Mouse (Mus musculus) adrenal gland, postnatal 14 days (tissue): ENCODE results near the gene Klb. TPM values are rescaled to one million over a fixed set of nuclear protein-coding genes. Genes with fewer than 3 reads are reported as not detected.
"Not testable (repeated sequence)": the region's sequence is repeated elsewhere in the genome, so short reads cannot be mapped to it uniquely, and the experiment has no call there.

Experiments used
- DNase-seq: peaks from one replicate; pipeline ENCODE4 v3.0.0; 2021; ENCODE audit warnings: mixed read lengths
- long read RNA-seq, 2 experiments: library from polyadenylated mRNA; stranded (forward); transcript quantifications; one replicate each; pipeline ENCODE4 v2.0.0; 2021
- total RNA-seq: library from RNA; stranded (reverse); gene quantifications from 2 replicates; pipeline ENCODE4 v1.2.3, GENCODE M21; 2021

Klb gene
- total RNA-seq: 11.4 and 12.9 TPM in 2 replicates
- long read RNA-seq, experiment 1, transcript Klb-201 (5 exons, 3,540 nt): major isoform, 6 of 10 reads
- long read RNA-seq, experiment 1, partial matches to known transcripts: 2 of 10 reads
- long read RNA-seq, experiment 1, other reads (novel, unspliced or antisense): 1 of 10 reads
- long read RNA-seq, experiment 2, partial matches to known transcripts: 1 of 4 reads
- long read RNA-seq, experiment 2, other reads (novel, unspliced or antisense): 1 of 4 reads

GRCm38 (mm10) chr5:65348168-65348567, at the start of gene Klb:
Gene Klb, plus strand, starts transcription at chr5:65348314.
- no peak for DNase-seq

DNA sequence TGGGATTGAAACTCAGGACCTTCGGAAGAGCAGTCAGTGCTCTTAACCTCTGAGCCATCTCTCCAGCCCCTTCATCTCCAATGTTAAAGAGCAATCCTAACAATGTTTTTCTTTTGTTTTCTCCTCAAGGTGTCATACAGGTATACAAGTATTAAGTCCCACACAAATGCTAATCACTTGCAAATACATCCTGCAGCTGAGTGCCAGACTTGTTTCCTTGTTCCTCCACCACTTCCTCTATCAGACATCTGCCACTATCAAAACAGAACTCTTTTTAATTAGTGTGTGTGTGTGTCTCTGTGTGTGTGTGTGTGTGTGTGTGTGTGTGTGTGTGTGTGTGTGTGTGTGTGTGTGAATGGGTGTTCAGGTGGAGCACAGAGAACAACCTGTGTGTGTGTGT, 48.5 kb upstream of the Klb start:
- not testable (repeated sequence) for DNase-seq

- DNase-seq: no peak
Measured at GRCm38 (mm10) chr5:65300121-65300520, 48.0 kb upstream of the Klb start.

DNA sequence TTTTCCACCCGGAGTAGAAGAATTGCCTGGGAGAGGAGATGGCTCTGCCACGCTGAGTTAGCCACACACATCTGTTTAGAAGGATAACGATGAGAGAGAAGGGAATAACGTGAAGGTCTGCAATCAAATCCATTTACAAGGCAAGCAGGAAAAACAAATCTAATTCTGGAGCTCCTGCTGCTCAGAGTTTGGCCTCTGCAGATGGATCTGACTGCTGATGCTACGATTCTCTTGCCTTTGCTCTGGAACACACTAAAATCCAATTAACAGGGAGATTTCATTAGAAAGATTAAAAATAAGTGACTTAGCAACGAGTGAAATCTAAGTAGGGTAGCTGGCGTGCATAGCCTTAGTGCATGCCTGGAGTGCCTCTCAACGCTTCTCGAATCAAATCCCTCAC, 42.6 kb upstream of the Klb start:
- DNase-seq: no peak

DNA sequence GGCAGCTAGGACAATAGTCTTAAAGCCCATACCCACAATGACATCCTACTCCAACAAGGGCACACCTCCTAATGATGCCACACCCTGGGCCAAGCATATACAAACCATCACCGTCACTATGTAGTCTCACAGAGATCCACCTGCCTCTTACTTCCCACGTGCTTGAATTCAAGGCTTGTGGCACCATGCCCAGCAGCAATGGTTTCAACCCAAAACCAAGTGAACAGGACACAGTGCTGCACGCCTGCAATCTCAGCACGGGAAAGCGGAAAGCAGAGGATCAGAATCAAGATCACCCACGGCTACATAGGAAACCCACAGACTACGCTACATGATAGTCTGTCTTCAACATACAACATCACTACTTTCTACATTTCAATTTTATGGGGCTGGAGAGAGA, 39.9 kb upstream of the Klb start:
- no peak for DNase-seq

DNA sequence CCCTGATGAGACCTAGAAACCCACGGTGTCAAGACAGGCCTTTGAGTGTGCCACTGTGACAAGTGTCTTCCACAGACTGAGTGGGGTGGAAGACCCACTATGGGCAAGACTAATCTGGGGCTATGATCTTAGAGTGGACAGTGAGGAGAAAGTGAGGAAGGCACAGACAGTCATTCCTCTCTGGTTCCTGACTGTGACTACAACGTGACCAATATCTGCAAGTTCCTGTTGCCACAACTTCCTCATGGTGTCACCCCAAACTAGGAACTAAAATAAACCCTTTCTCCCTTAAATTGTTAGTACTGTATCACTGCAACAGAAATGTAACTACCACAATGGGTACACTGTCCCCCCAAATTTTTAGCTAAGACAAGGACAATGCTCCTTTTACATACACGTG, 39.2 kb upstream of the Klb start:
- no peak for DNase-seq

GRCm38 (mm10) chr5:65319176-65319575, 28.9 kb upstream of the Klb start:
- DNase-seq: peak; percentile 49

- no peak for DNase-seq
Measured at GRCm38 (mm10) chr5:65322165-65322564, 25.9 kb upstream of the Klb start.

- no peak for DNase-seq
Measured at GRCm38 (mm10) chr5:65324271-65324670, 23.8 kb upstream of the Klb start.

DNA sequence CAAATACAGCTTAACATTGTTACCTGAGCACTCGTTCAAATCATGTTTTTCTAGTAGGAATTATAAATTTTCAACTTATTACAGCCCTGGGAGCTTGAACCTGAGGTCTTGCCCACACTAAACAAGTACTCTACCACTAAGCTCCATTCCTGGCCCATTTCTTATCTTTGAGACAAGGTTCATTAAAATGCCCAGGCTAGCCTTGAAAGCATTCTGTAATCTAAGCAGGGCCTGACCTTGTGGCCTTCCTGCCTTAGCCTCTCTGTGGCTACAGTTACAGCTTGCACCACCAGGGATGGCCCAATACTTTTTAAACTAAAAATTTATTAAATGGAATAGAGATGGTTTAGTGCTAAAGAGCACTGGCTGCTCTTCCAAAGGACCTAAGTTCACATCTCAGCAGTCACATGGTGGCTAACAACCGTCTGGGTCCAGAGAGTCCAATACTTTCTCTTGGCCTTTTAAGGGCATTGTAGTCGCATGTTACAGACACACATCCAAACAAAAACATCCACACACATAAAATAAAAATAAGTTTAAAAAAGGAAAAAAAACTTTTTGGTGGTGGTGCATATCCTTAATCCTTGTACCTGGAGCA, 23.3 kb upstream of the Klb start:
- DNase-seq: no peak

DNA sequence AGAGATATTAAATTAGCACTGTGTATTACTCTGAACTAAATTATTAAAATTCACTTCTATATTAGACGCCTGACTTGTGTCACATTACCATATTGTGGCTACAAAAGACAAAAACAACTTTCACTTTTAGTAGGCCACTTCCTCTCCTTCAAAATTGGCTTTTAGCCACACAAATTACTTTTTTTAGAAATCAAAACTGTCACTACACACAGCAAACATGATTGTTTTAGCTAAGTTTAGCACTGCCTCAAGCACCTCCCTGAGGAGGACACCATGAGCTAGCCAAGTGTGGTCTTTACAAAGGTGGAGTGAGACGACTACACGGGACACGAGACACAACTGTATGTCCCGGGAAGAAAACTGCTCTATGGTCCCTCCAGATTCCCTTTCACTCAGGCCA, 21.9 kb upstream of the Klb start:
- DNase-seq: no peak

DNA sequence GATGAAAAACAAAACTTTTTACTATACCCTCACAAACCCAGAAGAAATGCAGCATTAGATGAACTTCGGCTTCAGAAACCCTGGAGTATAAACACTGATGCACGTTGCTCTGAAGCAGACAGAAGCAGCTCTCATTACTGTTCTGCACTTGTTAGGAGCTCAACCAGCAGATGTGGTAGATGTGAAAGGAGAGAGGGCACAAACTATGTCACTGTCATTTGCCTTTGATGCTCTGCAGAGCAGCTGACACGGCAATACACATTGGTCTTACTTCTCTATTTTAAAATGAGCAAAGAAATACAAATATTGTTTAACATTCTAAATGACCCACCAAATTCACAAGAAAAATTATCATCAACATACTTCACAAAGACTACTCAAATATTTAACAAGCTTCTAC, 18.1 kb upstream of the Klb start:
- no peak for DNase-seq

DNA sequence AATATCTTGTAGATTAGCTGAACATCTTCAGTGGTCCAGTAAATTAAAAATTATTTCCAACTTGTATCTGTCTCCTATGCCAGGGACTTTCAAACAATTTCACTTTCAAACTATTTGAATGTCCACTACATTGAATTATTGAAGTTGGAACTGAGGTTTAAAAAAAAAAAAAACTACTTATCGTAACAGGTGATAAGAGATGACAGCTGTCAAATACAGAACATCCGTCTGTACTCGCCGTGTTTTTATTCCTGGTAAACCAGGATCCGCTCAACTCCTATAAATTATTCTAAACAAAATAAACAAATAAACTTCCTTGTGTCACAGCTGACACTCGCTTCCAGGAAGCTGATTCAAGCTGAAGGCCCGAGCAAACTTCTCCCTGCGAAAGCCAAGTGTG, 13.3 kb upstream of the Klb start:
- no peak for DNase-seq

DNA sequence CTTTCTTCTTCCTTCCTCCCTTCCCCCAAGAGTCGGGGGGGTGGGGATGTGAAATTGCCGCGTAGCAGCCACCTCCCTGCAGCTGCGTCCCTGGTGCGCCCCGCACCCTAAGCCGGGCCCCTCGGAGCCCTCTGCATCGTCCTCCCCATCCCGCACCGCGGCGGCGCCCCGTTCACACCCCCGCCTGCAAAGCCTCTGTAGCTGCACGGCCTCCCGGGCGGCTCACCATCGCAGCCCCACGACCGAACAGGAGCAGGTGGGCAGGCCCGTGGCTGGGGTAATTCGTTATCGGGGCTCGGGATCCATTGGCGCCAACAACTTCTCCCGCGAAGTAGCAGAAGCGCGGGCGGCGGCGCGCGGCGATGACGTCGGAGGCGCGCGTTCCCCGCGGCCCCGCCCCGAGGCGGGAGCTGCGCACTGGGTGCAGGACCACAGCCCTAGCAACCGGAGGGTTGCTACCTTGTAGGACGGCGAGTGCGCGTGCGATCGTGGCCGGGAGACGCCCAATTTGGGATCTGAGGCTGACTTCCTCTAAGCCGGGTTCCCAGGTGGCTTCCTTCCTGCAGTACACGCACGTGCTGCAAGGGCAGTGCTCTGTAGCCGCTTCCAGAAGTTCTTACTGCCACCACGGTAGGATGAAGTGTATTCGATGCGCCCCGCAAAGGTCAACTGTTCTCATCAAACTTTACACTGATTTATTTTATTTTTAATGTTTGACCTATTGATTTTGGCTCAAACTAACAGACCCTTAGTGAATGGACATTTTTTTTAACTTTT, 12.6 kb upstream of the Klb start, which contains the start of gene Rfc1:
Gene Rfc1 (minus strand): TSS at position 373 of the 777 bp plus-strand sequence.
- peak; percentile 93 for DNase-seq

DNA sequence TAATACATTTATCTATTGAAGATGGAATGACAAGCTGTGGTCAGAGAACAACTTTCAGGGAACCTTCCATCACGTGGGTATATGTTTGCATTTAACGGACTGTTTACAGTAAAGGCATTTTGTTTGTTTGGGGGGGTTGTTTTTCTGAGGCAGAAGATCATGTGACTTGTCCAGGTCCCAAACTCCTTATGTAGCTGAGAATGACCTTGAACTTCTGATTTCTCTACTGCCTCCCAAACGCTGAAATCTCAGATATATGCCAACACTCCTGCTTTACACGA, 12.1 kb upstream of the Klb start:
- no peak for DNase-seq

GRCm38 (mm10) chr5:65338394-65338793, 9.7 kb upstream of the Klb start:
- DNase-seq: no peak

DNA sequence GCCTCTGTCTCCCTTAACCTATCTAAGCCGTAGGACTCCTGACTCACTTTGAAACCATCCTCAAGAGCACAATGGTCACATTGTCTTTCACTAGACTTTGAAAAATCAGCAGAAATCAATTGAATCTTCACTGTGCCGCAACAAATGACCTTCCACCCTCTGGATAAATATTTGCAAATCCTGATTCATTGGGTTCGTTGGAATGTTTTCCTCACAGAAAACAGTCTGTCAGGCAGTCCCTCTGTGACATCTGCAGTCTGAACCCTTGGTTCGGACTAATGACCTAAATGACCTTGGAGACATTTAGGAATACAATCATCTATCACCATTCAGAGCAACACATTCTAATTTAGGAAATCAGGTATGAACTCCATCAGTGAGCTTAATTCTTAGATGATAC, 7.9 kb upstream of the Klb start:
- DNase-seq: no peak

DNA sequence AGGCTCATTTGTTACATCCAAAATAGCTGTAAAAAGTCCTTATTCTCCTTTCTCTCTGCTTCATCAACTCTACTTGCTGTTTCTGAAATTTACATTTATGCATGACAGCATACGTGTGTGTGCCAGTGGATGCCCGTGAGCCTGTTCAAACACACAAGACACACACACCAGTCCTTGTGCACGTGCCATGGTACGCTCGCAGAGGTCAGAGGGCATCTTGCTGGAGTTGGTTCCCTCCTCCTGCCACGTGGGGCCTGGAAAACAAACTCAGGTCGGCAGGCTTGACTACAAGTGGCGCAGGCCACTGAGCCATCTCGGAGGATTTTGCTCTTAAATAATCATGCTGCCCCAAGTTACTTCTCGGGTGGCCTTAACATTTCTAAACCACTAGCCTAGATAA, 2.4 kb downstream of the Klb start:
- peak; percentile 31 for DNase-seq

- peak; percentile 61 for DNase-seq
Measured at GRCm38 (mm10) chr5:65354097-65354496, 6.0 kb downstream of the Klb start.

GRCm38 (mm10) chr5:65354985-65355384, 6.9 kb downstream of the Klb start:
- DNase-seq: no peak

GRCm38 (mm10) chr5:65356851-65357250, 8.7 kb downstream of the Klb start:
- DNase-seq: peak; percentile 58

GRCm38 (mm10) chr5:65357771-65358170, 9.7 kb downstream of the Klb start:
- no peak for DNase-seq

DNA sequence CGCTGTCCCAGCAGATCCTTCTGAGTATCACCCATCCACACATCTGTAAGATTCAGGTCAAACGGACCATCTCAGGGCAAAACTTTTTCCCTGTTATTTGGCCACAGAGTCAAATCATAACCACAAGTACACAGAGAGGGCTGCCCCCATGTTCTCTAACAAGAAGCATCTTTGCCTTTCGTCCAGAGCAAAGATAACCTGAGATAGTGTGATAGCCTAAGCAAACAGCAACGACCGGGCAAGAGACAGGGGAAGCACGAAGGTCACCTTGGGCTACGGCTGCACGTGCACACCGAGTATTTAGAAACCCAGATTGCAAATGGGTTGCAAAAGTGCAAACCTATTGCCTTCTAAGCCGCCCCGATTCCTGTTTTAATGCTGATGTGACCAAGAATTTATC, 19.7 kb downstream of the Klb start:
- DNase-seq: no peak

- DNase-seq: peak; percentile 9
Measured at GRCm38 (mm10) chr5:65371551-65371950, 23.4 kb downstream of the Klb start.
